Mouse (Mus musculus): ENCODE measurements at regions not wholly inside any gene's neighbourhood (a gene's known extent, or its start where the extent isn't known, plus 50 kb on each side); places are given as distances from the start of the nearest gene placed in this dataset.

DNA sequence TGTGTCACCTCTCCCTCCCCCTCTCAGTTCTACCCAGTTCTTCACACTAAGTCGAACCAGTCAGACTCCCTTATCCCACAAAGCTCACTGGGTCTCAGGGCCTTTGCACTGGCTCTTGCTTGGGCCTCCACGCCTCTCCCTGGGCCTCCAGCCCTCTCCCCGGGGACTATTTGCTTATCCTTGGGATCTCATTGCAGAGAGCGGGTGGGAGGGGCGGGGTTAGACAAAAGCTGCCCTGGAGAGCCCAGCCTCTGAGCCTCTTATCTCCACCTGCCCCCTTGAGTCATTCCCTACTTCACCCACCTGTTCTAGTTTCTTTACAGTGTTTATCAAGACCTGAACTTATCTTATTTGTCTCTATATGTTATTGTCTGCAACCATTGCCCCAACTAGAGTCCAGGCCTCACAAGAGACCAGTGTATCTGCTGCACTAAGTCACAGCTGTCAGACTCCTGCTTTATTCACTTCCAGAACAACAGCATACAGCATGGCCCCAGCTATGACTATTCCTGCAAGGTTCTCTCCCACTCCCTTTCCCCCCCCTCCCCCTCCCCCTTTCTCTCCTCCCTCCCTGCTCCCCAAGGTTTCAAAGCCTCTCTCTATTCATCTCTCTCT, 450.7 kb downstream of the Wdr11 start:
- DNase-seq = no peak

- DNase-seq = no peak
These were observed 452.0 kb downstream of the Wdr11 start for GRCm38 (mm10) chr7:130043397-130044234.

DNA sequence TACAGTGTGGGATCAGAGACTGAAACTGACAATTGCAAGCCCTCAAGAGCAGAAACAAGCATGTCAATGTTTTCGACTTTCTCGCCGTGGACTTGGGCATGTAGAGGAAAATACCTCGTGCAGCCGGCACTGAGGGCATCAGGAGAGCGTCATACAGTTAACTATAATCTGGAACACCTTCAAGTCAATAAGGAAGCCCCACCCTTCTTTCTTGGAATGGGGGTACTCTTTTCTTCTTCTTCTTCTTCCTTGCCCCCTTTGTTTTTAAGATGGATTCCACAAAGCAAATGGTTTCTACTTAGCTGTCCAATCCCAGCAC, 452.5 kb downstream of the Wdr11 start:
- no peak for DNase-seq

DNA sequence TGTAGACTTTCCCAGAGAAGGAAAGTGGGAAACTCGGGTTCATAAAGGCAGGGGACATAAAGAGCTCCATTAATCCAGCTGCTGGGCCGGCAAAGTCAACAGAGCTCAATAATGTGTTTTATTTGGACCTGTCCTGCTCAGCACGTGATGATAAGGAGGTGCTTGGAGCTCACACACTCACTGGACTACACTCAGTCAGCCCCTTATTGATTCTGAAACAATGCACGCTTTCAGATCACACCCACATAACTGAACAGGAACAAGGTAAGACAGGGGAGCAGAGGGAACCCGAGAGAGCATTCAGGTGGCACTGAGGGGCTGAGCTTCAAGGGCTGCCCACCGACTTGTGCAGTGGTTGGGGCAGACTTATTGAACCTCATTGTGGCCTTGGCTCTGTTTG, 452.9 kb downstream of the Wdr11 start:
- DNase-seq = no peak

DNA sequence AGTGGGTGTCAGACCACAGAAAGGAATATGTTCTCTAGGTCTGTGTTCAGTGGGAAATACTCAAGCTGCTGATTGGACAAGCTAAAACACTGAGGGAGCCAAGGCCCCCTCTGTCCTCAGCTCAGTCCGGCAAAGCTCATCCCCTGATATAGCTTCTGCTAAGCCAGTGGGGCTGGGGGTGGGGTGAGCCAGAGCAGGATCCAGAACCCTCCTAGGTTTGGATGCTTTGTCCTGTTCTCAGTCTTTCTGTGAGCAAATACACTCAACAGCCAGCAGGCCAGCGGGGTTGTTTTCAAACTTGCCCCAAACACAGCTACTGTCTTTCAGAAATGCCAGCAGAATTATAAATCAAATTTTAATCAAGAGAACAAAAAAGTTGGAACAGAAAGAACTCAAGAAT, 454.4 kb downstream of the Wdr11 start:
- no peak for DNase-seq

DNA sequence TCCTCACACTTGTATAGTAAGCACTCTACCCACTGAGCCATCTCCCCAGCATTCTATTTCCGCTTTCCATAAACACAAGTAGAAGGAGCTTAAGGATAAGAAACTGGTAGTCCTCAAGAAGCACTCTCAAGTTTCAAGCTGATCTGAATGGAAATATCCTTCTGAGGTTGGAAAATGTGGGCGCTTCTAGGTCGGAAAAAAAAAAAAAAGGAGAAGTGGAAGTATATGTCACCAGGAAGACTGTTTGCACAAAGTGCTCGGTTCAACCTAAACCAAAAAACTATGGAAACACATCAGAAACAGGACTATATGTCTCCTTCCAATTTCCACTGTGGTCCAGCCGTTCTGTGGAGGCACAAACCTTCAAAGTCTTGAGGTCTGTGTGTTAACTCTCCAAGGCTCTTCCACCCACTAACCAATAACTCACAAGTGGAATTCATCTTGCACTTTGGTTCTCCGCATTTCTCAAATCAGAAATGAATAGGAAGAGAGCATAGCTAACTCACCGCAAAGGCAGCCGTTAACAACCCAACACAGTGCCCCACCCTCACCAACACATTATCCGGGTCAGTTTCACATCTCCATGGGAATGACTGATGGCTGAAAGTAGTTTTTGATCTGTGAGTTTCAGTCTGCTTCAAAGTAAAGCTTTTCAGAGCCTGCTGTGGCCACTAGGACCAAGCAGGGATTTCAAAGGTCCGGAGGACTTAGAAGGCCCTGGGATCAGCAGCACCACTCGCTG, 455.8 kb downstream of the Wdr11 start:
- DNase-seq = no peak

DNA sequence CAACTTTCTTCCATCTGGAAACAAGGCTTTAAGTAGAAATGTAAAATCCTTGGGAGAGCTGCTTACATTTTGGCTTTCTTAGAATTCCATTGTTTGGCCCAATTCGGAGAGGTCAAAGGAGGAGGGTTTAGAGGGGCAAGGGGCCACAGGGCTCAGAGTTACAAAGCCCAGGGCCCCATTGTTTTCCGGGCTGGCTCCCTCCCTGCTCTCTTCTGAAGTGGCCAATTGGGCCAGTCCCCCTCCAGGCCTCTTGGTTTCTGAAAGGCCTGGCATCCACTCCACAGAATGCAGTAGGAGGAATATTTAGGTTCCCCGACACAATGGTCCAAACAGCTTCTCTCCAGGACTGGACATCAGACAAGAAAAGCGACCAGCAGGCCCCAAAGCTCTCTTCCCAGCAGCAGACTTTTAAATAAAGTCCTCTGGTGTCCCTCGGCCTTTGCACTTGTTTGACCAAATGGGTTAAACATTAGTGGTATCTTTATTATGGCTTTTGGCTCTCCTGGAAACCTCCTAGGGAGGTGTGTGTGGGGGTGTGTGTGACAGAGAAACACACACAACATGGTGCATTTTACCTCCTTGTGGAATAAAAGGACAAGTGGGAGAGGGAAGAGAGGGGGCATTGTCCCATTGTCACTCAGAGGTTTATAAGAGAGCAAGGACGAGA, 456.6 kb downstream of the Wdr11 start:
- DNase-seq = no peak

DNA sequence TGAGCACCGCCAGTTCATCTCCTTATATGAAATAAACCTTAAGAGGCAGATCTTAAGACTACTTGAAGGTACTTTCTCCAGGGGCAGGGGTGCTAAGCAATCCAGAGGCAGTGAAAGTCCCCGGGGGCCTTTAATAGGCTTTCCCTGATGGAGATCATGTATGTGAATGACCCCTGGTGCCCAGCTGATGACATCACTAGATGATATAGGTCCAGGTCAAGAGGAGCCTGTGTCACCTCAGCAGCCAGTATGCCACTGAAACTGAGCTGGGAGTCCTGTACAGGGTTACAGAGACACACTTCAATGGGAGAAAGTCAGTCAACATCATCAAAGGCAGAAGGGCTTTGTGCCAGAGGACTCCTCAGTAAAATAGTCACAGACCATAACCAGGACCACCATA, 457.8 kb downstream of the Wdr11 start:
- no peak for DNase-seq

DNA sequence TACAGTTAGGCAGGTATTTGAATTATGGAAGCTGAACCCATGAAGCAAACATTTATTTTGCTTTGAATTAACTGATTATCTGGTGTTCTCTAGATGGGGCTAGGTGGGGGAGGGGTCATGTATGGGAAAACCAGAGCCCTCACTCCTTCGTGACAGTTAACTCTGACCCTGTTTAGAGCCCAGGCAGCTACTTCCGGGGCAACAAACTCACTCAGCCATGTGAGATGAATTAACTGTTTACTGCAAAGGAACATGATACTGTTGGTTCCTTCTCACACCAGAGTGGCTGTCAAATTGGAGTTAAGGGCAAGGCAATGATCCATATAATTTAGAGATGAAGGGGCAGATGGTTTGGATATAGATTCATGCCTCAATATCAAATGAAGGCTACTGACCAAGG, 458.5 kb downstream of the Wdr11 start:
- no peak for DNase-seq

DNA sequence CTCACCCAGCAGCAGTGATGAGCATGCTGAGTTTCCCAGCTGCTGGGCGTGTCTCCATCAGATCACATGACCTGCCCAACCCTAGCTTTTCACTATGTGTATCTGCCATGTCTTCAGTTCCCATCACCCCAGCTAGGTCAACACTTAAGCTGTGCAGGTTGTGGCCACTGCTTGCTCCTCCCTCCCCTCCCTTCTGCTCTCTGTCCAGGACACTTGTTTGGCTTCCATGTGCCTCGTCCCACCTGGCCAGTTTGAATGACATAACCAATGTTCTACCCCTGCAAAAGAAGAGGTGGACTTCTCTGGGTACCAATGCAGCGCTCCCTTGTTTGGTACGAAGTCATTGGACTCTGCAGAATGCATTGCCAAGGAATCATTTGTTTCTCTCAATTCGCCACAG, 460.7 kb downstream of the Wdr11 start:
- DNase-seq = no peak

DNA sequence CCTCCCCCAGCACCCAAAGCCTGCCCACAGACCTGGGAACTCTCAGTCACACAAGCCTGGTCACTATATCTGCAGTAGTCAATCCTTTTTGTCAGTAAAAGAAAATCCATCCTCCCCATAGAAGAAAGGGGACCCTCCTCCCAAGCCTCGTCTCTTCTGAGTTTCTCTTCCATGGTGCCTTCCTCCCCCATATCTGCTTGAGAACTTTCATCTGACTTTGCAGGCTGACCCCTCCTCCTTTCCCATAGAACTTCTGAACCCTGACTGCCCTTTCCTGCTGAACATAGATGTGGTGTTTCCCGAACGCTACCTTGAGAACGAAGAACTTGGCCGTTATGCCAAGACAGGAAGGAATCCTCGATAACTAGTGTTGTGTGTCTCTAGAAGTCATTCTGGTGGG, 462.5 kb downstream of the Ate1 start:
- DNase-seq = no peak

DNA sequence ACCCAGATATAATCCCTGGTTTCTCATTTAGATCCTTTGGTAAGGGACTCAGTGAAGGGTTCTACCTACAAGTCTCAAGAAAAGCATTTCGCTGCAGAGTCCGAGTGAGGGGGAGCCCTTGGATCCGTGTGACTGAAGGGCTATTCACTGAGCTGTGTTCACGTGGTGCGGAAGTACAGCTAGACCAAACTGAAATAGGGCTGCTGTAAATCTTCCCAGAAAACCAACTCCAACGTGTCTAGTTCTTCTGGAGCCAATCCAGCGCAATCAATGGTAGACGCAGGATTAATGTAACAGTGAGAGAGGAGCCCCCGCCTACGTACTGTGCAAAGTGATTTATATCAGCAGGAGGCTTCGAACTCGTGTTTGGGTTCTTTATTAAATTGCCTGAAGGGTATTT, 461.9 kb downstream of the Ate1 start:
- no peak for DNase-seq

GRCm38 (mm10) chr7:130059684-130060607, 460.2 kb downstream of the Ate1 start:
- DNase-seq = no peak

- DNase-seq = no peak
These were observed 455.7 kb downstream of the Ate1 start for GRCm38 (mm10) chr7:130064500-130064899.

GRCm38 (mm10) chr7:130068316-130068715, 451.9 kb downstream of the Ate1 start:
- no peak for DNase-seq

- no peak for DNase-seq
These were observed 446.8 kb downstream of the Ate1 start for GRCm38 (mm10) chr7:130073388-130073787.

DNA sequence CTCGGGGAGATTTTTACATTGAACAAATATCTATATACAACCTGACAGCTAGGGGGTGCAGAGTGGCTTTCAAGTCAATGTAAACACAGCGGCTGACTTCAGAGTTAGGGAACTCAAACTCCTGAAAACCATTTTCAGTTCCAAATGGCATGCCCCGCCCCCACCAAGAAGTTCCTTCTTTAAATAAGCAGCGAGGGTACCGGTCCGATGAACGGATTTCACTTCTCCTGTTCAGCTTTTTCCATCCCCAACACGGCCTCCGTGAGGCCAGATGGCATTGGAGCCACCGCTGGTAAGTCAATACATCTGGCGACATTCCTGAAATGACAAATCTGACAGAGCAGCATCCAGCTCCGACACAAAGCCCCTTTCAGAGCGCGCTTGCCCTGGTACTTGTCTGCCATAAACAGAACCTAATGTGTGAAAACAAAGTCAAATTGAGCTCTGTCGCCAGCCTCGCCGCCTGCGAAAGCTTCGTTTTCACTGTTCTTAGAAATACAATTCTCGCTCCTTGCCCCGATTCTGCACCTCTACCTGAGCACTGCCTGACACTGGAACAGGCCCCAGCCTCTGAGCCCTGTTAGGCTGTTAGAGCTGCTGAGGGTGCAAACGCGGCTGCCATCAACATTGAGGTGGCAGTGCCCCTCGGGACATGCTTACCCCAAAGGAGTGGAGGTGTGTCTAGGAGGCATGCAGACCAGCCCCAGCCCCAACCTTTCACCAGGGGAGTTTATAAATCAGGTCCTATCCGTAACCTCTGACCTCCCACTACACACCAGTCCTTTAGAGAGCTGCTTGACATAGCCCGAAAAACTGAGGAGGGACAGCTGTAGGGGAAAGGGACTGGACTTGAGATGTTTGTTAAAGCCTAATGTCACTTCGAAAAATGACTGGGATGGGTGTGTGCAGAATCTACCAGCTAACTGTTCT, 446.0 kb downstream of the Ate1 start:
- DNase-seq = peak in 1 of 2 experiments; percentile 3

- no peak for DNase-seq
These were observed 437.5 kb downstream of the Ate1 start for GRCm38 (mm10) chr7:130082662-130083061.

DNA sequence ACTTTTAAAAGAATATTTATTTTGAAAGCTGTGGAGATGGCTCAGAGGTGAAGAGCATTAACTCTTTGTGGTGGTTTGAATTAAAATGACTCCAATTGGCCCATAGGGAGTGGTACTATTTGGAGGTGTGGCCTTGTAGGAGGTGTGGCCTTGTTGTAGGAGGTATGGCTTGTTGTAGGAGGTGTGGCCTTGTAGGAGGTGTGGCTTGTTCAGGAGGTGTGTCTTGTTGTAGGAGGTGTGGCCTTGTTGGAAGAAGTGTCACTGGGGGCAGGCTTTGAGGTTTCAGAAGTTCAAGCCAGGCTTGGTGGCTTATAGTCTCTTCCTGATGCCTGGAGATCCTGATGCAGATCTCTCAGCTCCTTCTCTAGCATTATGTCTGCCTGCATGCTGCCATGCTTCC, 434.5 kb downstream of the Ate1 start:
- DNase-seq = no peak

GRCm38 (mm10) chr7:130089896-130090610, 430.1 kb downstream of the Ate1 start:
- DNase-seq = no peak

DNA sequence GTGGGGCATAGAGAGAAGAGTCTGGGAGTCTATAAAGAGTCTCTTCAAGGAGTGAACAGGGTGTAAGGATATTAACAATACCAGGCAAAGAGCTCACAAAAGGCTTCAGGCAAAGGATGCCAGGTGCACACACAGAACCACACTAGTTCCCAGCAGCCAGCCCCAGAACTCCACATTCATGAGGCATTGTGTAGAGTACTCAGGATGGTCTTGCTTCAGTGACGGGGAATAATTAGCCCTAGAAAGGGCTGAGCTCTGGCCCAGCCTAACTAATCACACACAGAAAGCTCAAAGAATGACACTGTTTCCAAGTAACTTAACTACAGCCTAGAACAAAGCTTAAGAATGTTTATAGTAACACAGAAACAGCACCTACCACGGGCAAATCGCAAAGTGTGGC, 428.2 kb downstream of the Ate1 start:
- no peak for DNase-seq

Measured in spleen, adult 18-20 months (tissue).